Mouse (Mus musculus) brown adipose tissue, adult 24 weeks (tissue): ENCODE results near the gene Slc5a11. TPM values are rescaled to one million over a fixed set of nuclear protein-coding genes. Genes with fewer than 3 reads are reported as not detected.

Experiments
- polyA plus RNA-seq: library from polyadenylated mRNA; stranded (reverse); fragments of >200 nt; gene quantifications from 2 replicates; pipeline ENCODE4 v1.2.4, GENCODE M21; 2012; ENCODE audit not compliant: missing spikeins, insufficient read depth, insufficient read length

Gene Slc5a11
- polyA plus RNA-seq, 1 experiment: not detected

Other genes starting within 250 kb of the Slc5a11 start
- 18.3 and 30.6 TPM in 2 replicates for gene Rbbp6, start 249.1 kb upstream of the Slc5a11 start, polyA plus RNA-seq
- gene Tnrc6a, start 90.9 kb upstream of the Slc5a11 start, polyA plus RNA-seq: 19.8 and 21.2 TPM in 2 replicates
- 34.2 and 35.1 TPM in 2 replicates for gene Lcmt1, start 155.0 kb downstream of the Slc5a11 start, polyA plus RNA-seq
- 6.8 and 8.6 TPM in 2 replicates for gene Arhgap17, start 155.1 kb downstream of the Slc5a11 start, polyA plus RNA-seq
- not detected in 2 replicates for gene Aqp8, start 247.5 kb downstream of the Slc5a11 start, polyA plus RNA-seq